Mouse (Mus musculus) spleen, adult 2 months (tissue): ENCODE measurements at regions not wholly inside any gene's neighbourhood (a gene's known extent, or its start where the extent isn't known, plus 50 kb on each side); places are given as distances from the start of the nearest gene placed in this dataset.

Source experiments
- CTCF ChIP-seq: fragments of 200-500 bp; IDR thresholded peaks from 2 replicates; pipeline ENCODE4 v1.5.1; 2011; ENCODE audit warnings: mild to moderate bottlenecking, inconsistent platforms; ENCODE audit not compliant: insufficient read depth, insufficient read length, insufficient replicate concordance; ENCODE audit errors: extremely low read depth
- POLR2A ChIP-seq: fragments of 200-500 bp; IDR thresholded peaks from 2 replicates; pipeline ENCODE4 v1.6.1; 2011; ENCODE audit warnings: low read depth, low read length, inconsistent platforms

DNA sequence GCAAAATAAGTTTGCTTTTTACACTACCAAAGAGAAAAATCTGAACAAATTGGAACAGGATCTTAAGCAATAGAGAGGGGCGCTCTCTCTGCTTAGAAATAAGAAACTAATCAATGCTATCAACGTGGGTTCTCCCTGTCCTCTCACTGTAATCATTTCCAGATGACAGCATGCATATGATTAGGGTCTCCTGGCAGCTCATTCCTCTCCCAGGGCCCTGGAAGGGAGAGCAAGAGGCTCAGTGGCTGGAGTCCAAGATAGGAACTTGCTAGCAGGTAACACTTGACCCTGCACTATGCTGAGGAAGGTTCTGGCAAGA, 146.5 kb upstream of the Jarid2 start:
- TF ChIP-seq POLR2A (no peak), CTCF (no peak)
